Mouse (Mus musculus) urinary bladder, adult 2 months (tissue): ENCODE data around the gene Cd19. TPM values are rescaled to one million over a fixed set of nuclear protein-coding genes. Genes with fewer than 3 reads are reported as not detected.

Experiments
- DNase-seq: peaks from one replicate; pipeline ENCODE4 v3.0.0; 2022; ENCODE audit warnings: low spot score
- polyA plus RNA-seq: library from polyadenylated mRNA; depleted of rRNA; stranded (reverse); fragments of >200 nt; gene quantifications from 2 replicates; pipeline ENCODE4 v1.2.3, GENCODE M21; 2012; rRNA removed

The Cd19 gene
- polyA plus RNA-seq = 0.25 and 0.28 TPM in 2 replicates

GRCm38 (mm10) chr7:126414725-126415124 lies at the start of gene Cd19:
Cd19 (minus strand) TSS chr7:126414889.
- DNase-seq = no peak

- no peak for DNase-seq
These were observed 49.4 kb upstream of the Cd19 start for GRCm38 (mm10) chr7:126464121-126464520.

GRCm38 (mm10) chr7:126463547-126463946 lies 48.9 kb upstream of the Cd19 start:
- DNase-seq = no peak

GRCm38 (mm10) chr7:126463004-126463403 lies 48.3 kb upstream of the Cd19 start, which contains the start of gene Atp2a1:
Atp2a1 (minus strand) TSS chr7:126463108.
- no peak for DNase-seq

GRCm38 (mm10) chr7:126461626-126462025 lies 46.9 kb upstream of the Cd19 start:
- no peak for DNase-seq

- no peak for DNase-seq
These were observed 46.1 kb upstream of the Cd19 start for GRCm38 (mm10) chr7:126460623-126461399.

GRCm38 (mm10) chr7:126458844-126459618 lies 44.3 kb upstream of the Cd19 start:
- DNase-seq = no peak

GRCm38 (mm10) chr7:126458225-126458624 lies 43.5 kb upstream of the Cd19 start:
- no peak for DNase-seq

GRCm38 (mm10) chr7:126456382-126457266 lies 41.9 kb upstream of the Cd19 start:
- no peak for DNase-seq

- DNase-seq = no peak
These were observed 40.6 kb upstream of the Cd19 start for GRCm38 (mm10) chr7:126455242-126455641.

- DNase-seq = no peak
These were observed 39.2 kb upstream of the Cd19 start for GRCm38 (mm10) chr7:126453861-126454260.

- no peak for DNase-seq
These were observed 37.6 kb upstream of the Cd19 start for GRCm38 (mm10) chr7:126452244-126452643.

- no peak for DNase-seq
These were observed 36.0 kb upstream of the Cd19 start for GRCm38 (mm10) chr7:126450641-126451040.

GRCm38 (mm10) chr7:126449991-126450390 lies 35.3 kb upstream of the Cd19 start:
- DNase-seq = no peak

- no peak for DNase-seq
These were observed 33.8 kb upstream of the Cd19 start for GRCm38 (mm10) chr7:126448481-126448880.

GRCm38 (mm10) chr7:126446217-126446616 lies 31.5 kb upstream of the Cd19 start:
- DNase-seq = no peak

- DNase-seq = no peak
These were observed 30.6 kb upstream of the Cd19 start for GRCm38 (mm10) chr7:126445104-126445815.

- DNase-seq = no peak
These were observed 29.8 kb upstream of the Cd19 start for GRCm38 (mm10) chr7:126444536-126444935.

GRCm38 (mm10) chr7:126443997-126444396 lies 29.3 kb upstream of the Cd19 start:
- no peak for DNase-seq

- DNase-seq = no peak
These were observed 25.4 kb upstream of the Cd19 start for GRCm38 (mm10) chr7:126440134-126440533.

GRCm38 (mm10) chr7:126436851-126437250 lies 22.2 kb upstream of the Cd19 start:
- DNase-seq = no peak
